Mouse (Mus musculus) induced T-regulatory cell, adult 2 months (primary cell): ENCODE measurements around the gene Gucd1.
A peak's percentile ranks its signal among the peaks of the same experiment; 100 is the strongest.
"Not testable (repeated sequence)": the region's sequence is repeated elsewhere in the genome, so short reads cannot be mapped to it uniquely, and the experiment has no call there.

Experiments used
- DNase-seq: peaks from one replicate; pipeline ENCODE4 v3.0.0-alpha.2; 2012; ENCODE audit warnings: low read depth

The Gucd1 gene

DNA sequence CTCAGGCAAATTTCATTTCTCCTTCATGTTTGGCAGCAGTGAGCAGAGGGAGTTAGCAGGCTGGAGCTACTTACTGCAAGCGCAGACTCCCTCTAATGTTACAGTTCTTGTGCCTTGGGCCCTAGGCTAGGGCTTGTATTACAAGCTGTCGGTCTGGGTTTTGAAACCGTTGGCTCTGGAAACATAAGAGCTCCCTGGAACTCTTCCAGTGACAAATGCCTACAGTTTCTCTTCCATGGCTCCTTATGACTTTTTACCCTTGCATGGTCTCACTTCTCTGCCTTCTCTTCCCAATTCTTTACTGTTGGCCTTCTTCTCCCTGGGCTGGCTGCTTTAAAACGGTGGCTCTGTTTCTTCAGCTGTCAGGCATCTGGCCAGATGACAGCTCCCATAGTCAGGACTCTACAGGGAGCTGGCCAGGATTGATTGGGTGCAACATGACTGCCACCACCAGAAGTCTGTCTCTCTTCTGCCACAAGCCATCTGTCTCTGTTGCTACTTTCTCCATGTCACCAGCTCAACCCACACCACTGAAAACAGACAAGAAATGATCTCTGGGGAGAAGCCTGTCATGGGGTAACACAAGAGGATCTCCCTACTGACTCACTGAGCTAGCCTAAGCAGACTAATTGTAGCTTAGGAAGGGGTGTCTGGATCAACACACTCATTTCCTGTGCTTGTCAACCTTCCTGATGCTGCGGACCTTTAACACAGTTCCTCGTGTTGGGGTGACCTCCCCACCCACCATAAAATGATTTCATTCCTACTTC, 51.8 kb downstream of the Gucd1 start:
- DNase-seq, result no peak

DNA sequence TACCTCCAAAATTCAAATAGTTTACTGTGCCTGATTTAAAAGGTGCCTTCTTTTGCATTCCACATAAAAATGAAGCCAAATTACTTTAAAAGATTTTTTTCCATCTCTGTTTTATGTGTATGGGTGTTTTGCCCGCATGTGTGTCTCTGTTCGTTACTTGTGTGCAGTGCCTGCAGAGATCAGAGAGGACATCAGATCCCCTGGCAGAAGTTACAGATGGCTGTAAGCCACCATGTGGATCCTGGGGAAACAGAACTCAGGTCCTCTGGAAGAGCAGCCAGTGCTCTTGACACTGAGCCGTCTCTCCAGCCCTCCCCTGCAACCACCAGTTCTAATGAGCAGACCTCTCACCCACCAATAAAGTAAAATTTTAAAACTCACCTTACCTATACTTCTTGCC, 55.0 kb downstream of the Gucd1 start:
- DNase-seq, result no peak

DNA sequence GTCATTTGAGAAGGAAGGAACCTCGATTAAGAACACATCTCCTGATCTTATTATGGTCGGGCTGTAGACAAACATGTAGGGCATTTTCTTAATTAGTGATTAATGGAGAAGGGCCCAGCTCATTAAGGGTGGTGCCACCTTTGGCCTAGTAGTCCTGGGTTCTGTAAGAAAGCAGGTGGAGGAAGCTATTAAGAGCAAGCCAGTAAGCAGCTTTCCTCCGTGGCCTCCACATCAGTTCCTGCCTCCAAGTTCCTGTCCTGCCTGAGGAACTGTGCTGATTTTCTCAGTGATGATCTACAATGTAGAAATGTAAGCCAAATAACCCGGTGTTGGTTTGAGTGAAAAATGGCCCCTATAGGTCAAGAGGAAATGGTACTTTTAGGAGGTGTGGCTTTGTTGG, 59.4 kb downstream of the Gucd1 start:
- DNase-seq, result no peak

DNA sequence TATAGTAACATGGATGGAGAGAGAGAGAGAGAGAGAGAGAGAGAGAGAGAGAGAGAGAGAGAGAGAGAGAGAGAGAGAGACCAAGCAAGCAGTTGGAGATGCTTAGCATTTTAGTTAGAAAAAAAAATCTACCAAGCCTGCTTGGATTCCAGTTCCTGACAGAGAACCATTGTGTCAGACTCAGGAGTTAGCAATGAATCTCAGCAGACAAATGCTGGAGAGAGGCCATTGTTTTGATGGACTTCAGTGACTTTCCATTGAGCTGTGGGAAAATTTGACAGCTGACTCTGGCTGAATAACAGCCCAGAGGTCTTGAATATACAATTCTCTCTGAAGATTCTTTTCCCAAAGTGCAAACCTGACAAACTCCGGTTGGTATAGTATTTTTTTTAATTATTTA, 59.9 kb downstream of the Gucd1 start:
- no peak for DNase-seq

DNA sequence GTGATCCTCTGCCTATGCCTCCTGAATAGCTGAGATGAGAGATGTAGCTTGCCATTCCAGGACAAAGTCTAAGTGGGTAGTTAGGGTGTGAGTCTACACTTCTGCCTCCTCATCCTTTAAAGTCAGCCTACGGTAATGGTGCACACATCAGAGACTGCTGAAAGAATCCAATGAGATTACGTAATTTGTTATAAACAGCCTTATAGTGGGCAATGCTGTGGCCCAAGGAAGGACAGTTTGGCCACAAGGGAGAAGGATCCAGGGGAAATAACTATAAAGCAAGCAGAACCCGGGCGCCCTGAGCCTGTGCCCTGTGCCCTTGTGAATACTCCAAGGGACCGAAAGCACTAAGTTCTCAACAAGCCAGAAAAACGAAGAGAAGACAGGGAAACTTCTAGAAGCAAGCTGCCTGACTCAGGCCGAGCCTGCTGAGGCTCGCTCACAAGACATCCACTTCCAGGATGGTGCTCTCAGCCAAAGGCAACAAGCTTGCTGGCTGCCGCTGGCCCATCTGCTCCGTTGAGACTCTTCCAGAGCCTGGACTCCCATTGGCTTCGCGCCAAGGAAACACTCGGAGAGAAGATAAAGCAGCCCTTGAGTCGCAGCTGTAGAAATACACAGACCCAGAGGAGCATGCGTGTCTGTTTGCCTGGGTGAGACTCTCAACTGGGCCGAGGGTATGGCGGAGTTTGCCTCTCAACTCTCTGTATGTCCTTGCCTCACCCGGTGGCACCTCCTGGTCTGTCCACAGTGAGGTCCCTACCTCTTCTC, 61.5 kb downstream of the Gucd1 start:
- DNase-seq, result not testable (repeated sequence)

DNA sequence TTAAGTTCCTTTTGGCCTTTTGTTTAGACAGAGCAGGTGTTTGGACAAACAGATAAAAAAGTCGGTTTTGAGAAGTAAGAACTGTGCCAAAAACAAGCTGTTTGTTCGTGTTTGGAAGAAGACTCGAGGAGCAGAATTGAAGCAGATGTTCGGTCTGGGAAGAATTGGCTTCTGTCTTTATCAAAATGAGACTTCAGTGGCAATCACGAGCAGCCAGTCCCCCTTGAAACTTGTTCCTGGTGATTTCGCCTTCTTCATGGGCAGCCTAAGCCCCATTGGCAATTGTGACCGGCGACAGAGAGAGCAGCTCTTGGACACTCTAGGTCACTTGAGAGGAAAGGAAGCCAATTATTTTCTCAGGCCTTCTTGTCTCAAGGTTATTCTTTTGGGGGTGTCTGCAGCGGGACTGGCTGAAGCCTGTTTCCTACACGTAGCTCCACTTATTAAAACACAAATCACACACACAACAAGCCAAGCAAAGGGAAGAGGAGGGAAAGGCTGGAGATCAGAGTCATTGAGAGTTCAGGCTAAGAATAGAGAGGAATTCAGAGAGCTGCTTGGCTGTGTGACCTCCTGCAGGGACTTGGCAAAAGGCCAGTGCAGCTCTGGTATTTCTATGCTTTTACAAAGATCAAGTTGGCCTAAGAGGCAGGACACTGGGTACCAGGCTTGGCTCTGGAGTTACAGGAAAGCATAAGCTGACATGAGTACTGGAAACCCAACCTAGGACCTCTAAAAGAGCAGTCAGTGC, 66.6 kb downstream of the Gucd1 start:
- no peak for DNase-seq

DNA sequence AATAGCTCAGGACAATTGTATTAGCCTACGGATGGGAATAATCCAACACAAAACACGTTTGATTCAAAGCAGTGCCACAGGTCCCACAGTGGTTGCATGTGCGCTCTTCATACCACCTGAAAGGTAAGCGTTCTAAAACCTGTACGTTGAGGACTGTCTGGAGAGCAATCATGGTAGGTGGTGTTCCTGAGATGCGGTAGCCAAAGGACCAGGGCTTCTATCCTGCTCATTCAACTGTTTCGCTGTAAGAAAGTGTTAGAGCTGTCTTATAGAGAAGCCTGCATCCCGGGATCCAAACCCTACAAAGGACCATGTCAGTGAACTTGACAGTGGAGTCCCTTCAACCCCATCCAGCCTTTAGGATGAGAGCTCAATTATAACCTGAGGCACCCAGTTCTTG, 67.4 kb downstream of the Gucd1 start:
- no peak for DNase-seq

DNA sequence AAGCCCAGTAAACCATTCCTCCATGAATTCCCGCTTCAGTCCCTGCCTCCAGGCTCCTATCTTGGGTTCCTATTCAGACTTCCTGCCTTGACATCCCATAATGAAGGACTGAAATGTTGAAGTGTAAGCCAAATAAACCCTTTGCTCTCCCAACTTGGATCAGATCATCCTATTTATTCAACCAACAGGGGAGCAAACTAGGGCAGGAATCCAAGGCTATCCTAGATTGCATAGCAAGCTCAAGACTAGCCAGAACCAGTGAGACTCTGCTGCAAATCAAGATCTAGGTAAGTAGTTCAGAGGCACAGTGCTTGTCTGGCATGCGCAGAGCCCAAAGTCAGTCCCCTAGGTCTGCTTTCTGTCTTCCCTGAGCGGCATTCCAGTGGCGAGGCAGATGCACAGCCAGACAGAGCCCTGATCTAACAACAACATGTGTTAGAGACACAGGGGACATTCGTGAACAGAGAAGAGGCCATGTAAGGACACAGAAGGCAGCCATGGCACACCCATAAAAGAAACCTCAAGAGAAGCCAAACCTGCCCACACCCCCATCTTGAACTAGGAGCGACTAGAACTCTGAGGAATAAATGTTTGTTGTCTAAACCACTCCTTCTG, 68.9 kb downstream of the Gucd1 start:
- peak; percentile 17 for DNase-seq

DNA sequence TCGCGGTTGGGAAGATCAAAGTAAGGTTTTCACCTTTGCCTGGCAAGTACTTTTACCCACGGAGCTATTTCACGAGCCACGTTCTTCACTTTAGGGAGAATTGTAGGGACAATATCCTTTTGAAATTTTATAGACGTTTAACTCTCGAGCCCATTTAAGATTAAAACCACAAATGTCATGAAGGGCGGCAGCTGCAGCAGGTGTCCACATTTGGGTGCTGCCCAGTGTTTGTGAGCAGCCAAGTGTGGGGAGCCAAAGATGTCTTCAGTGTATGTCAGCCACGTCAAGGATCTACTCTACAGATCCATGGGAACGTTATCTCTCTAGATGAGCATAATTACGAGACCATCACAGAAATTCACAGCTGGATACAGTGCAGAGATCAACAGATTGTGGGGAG, 70.3 kb downstream of the Gucd1 start:
- peak; percentile 47 for DNase-seq

DNA sequence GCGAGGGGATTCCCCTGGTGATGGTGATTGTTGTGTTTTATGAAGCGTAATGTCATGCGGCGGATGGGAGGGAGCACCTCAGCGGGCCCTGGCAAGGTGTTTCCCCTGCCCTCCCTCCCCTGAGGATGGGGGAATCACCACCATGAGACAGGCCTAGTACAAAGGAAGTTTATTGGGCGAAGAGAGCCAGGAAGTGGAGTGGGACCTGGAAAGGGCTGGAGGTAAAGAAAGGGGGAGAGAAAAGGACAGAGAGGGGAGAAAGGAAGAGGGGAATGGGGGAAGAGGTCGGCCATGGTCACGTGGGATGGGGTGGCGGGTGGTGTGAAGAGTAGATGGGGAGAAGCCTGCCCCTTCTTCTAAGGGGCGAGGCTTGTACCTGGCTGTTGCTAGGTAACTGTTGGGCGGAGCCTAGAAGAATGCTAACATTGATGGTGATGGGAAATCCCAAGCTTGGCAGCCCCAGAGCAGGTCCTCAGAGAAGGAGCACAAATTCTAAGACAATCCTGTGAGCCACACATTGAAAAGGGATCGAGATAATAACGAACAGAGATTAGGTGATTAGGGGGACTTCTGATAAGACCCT, 71.2 kb downstream of the Gucd1 start:
- peak; percentile 87 for DNase-seq

DNA sequence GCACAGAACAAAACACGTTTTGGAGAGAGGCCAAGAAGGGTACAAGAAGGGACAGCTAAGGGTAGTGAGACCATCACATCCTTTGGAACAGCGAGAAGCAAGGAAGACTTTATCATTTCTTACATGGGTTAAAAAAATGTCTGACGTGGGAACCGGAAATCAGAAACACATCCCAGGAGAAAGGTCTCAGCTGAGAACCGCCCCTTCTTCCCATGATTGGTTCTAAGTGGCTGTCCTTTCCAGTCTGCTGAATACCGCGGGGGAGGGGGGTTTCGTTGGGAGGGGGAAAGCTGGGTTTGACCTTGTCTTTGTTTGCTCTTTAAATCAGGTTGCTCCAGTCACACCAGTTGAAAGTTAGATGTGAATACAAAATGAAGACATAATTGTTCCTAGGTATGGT, 72.7 kb downstream of the Gucd1 start:
- no peak for DNase-seq

DNA sequence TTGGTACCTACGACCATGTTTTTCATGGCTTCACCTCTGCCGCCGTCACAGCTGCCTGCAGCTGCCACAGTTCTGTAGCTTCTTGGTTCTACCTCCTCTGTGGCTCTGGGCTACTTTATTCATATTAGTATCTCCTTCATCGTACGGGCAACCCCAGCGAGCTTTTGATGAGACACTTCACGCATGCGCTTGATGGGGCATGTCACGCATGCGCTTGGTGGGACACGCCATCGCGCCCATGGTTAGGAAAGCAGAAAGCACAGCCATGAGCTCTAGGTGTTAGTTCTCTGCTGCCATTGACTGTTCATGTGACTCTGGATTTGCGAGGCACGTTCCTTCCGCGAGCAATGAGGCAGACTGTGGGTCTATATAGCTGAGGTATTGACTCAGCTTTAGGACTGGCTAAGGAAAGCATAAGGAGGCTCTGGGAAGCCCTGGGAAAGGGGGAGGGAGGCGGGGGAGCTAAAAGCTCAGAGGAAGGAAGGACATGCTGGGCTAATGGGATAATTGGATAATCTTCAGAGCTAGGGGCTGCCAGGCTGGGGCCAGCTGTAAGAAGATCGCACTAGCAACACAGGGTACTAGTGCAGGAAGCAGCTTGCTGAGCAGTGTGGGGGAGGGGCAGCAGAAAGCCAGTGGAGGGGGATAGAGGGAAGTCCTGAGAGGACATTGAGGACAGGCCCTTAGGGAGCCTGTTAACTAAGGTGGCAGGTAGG, 73.5 kb downstream of the Gucd1 start:
- peak; percentile 23 for DNase-seq

DNA sequence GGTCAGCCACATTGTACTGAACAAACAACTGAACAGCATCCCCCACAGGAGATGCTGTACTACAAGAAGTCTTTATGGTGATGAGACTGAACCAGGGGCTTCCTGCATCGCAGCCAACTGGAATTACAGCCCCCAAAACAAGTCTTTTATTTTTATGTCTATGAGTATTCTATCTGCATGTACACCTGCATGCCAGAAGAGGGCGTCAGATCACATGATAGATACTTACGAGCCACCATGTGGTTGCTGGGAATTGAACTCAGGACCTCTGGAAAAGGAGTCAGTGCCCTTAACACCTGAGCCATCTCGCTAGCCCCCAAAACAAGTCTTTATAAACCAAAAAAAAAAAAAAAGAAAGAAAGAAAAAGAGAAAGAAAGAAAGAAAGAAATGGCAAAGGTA, 74.8 kb downstream of the Gucd1 start:
- DNase-seq, result peak; percentile 43

DNA sequence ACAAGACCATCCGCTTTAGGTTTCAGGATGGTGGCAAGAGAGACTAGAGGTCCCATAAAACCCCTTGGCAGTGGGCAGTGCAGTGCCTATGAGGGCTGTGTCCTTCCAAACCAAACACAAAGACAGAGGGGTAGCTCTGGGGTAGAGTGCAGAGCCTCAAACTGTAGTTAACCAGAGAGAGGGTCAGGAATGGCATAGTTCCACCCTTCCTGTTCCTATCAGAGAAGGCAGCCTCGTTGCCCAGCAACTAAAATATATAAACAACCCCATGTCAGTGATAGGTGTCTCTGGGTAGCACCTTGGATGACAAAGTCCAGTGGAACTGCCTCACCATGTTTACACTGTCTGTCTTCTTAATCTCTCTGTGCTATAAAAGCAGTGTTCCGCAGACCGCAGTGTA, 76.0 kb downstream of the Gucd1 start:
- DNase-seq, result no peak

DNA sequence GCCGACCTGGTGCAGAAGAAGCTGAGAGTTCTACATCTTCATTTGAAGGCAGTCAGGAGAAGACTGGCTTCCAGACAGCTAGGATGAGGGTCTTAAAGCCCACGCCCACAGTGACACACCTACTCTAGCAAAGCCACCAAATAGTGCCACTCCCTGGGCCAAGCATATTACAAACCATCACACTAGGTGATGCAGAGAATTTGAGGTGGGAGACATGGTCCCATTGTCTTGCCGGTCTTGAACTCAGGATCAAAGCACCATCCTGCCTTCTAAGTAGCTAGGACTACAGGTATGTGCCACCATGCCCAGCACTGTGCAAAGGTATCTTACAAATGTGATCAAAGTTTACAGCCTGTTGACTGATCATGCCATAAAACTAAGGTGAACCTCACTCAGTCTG, 77.0 kb downstream of the Gucd1 start:
- DNase-seq, result no peak

DNA sequence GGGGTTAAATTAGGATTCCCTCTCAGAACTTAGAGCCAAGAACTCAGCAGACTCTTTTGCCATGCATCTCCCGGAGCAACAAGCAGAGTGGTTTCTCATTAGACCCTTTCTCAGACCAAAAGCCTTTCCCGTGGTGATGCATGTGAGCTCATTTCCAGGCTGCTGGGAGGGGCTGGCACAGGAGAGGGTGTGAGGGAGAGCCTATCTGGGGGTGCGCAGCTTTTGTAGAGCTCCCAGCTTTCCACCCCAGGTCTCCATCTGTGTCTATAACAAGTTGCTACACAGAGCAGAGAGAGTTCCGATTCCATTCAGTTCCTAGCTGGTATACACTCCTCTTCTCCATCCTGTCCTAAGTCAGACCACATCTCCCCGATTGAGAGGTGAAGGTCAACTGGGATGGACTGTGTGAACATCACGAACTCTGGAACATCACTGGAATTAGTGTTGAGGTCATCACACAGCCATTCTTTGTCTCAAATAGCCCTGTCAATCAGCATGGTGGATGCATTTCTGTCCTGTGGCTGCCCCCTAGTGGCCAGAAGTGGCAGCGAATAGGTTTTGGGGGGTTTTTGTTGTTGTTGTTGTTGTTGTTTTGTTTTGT, 78.5 kb downstream of the Gucd1 start:
- DNase-seq, result peak; percentile 84

DNA sequence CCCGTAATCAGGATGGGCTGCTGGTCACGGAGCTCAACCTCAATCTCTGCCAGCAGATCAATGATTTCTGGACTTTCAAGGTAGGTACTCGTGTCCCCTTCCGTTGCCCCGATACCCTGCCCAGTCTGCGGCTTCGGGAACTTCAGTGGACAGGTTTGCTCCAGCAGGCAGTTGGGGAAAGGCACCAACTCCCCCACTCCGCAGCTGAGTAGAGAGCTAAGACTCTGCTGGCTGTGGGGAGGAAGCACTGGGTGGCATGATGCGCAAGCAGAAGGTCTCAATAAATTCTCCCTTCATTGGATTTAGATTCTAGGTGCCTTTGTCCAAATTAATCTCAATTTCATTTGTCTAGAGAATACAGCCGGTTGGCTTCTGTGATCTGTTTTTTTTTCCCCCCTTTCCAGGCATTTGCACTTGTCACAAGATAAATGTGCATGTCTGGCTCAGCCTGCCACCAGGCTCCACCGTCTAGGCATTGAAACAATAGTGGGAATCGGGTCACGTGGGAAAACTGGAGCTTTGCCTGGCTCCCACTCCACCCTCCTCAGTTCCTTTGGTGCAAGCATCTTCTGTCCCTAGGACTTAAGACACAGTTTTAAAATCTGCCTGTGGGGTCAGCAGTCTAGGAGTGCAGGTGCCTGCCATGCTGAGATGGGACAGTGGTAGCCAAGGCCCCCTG, 79.5 kb downstream of the Gucd1 start:
- no peak for DNase-seq

DNA sequence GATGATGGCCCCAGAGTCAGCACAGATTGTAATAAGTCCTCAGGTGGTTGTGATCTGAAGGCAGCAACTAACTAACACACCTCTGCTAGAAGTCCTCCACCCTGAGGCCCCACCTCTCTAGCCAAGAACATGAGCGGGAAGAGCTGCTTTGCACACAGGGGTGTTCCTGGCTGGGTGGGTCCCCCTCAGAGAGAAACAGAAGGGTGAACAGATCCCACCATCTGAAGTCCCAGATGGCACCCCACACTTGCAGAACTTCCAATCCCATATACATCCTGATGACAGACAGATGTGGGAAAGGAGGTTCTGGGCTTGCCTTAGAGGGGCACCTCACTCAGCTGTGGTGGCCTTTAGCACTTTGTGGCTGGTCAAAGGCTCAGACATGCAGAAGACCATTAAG, 80.5 kb downstream of the Gucd1 start:
- no peak for DNase-seq

DNA sequence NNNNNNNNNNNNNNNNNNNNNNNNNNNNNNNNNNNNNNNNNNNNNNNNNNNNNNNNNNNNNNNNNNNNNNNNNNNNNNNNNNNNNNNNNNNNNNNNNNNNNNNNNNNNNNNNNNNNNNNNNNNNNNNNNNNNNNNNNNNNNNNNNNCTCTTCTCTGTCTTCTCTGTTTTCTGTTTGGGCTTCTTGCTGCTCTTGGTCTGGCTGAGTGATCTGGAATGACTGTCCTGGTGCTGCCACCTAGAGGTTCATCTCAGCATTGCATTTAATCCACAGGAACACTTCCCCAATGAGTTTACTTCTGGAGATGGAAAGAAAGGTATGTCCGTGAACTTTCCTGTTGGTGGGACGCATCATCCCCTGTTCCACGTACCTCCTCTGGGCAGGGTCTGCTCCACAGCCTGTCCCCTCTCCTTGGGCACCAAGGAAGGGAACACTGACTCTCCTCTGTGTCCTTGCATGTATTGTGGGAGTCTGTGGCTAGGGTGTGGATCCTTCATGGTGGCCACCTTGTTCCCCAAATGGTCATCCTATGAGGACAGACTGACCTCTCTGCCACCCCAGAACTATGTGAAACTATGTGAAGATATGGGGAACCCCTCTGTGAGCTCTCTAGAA, 81.1 kb downstream of the Gucd1 start:
- peak; percentile 95 for DNase-seq

DNA sequence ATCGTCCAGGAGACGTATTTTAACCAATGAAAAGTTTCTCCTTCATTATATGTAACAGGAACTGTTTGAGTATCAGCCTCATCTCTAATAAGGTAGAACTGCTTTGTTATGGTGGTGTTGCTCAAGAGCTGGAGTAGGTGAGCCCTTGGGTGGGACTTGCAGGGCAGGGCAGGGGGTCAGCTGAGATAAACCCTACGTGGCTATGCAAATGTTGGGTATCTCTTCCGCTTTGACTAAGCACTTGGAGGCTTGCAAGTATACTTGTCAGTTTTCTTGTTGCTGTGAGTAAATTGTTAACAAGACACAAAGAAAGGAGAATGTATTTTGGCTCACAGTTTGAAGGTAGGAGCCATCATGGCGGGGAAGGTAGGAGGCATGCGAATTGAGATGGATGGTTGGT, 87.1 kb downstream of the Gucd1 start:
- DNase-seq, result no peak
